Mouse (Mus musculus): ENCODE measurements at regions not wholly inside any gene's neighbourhood (a gene's known extent, or its start where the extent isn't known, plus 50 kb on each side); places are given as distances from the start of the nearest gene placed in this dataset.
A peak's percentile ranks its signal among the peaks of the same experiment; 100 is the strongest.
"Not testable (repeated sequence)": the region's sequence is repeated elsewhere in the genome, so short reads cannot be mapped to it uniquely, and the experiment has no call there.

- DNase-seq (ENCODE audit: low spot score in 2 of 2) = no peak
These were observed 928.4 kb upstream of the Mms22l start for GRCm38 (mm10) chr4:23567827-23568226.

GRCm38 (mm10) chr4:23573013-23573412 lies 923.2 kb upstream of the Mms22l start:
- no peak for DNase-seq (ENCODE audit: low spot score in 2 of 2)

DNA sequence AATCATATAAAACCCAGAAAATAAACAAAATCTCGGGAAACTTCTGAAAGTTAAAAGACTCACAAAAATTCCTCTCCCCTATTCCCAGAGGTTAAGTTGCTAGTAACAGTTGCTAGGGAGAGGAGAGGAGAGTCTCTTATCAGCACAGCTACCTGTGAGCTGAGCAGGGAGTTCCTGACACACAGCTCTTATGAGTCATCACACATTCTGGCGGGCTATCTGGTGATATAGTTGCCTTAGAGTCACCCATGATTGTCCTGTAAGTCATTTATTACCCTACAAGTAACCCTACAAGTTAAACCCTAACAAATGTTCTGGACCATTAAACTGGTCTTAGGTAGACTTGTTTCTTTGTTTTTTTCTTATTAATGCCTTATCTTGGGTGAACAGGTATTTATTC lies 908.8 kb upstream of the Mms22l start:
- DNase-seq (ENCODE audit: low spot score in 2 of 2) = no peak

- no peak for DNase-seq (ENCODE audit: low spot score in 2 of 2)
These were observed 905.4 kb upstream of the Mms22l start for GRCm38 (mm10) chr4:23590883-23591282.

DNA sequence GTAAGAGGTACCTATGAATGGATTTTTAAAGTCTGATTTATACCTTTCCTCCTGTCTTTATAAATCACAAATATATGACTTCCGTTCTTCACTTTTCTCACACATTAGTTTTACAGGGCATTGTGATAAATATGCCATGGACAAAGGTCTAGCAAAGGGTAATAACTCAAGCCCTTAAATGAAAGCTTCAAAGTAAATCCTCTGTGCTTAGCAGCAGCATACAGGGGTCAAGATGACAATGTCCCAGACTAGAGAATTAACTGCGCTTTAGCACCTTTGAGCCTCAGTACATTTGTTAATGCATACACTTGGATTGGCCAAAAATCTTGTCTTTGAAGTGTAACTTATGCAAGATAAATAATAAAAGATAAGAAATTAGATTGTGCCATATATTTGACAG lies 904.7 kb upstream of the Mms22l start:
- DNase-seq (ENCODE audit: low spot score in 2 of 2) = no peak

- DNase-seq (ENCODE audit: low spot score in 2 of 2) = no peak
These were observed 896.2 kb upstream of the Mms22l start for GRCm38 (mm10) chr4:23600070-23600469.

GRCm38 (mm10) chr4:23601426-23602293 lies 894.6 kb upstream of the Mms22l start:
- peak in 1 of 2 experiments; percentile 9 for DNase-seq (ENCODE audit: low spot score in 2 of 2)

DNA sequence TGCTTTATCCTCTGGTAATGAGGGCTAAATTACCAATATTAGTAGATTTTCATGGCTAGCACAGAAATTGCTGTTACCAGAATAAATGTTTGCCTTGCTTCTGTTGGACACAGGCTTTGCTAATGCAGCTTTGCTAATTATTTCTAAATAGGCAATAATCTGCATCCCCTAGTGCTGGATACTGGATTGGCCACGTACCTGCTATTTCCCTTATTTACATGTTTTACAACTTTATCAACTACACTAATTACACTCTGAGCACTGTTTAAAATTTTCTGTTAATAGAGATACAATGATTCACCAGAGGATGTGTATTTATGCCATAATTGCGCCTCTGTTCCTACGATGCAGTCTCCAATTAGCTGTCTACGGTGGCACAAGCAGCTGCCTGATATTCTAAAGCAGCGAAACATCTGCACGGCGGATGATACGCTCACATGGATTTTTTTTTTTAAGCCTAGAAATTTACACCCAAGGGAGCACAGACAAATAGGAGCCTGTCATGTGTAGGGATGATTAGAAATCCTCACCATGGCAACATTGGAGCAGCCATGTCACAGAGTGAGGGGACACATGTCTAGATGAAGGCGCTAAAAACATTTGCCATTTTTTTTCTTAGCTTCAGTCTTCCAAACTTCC lies 893.8 kb upstream of the Mms22l start:
- DNase-seq (ENCODE audit: low spot score in 2 of 2) = peak in 1 of 2 experiments; percentile 3

DNA sequence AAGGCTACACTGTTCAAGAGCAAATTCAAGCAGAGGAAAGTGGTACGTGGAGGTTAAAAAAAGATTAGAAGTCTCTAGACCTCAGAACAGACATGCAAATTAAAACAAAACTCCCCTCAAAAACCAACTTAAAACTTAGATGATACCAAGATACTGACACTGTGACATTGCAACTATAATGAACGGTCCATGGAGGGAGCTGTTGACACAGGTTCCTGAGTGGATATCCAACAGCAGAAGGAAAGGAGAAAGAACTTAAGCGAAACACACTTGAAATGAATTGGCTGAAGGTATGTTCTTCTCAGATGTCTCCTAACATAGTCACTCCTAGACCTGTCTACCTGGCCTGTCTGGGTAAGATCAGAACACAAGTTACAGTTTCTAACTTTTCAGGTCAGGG lies 888.9 kb upstream of the Mms22l start:
- DNase-seq (ENCODE audit: low spot score in 2 of 2) = no peak

DNA sequence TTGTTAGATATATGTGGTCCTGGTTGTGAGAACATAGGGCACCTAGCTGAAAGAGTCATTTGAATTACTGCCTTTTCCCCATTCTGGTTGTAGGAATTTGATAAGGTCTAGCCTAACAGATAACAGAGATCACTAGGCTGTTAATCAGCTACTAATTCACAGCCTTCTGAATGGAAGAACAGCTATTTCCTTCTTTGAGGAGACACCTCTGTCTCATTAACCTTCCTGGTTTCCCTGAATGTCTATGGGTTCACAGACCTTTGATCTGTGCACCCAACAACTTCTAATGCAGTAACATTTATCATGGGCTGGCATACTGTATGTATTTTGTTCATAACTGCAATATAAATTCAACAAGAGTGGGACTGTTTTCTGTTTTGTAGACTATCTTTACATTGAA lies 875.0 kb upstream of the Mms22l start:
- DNase-seq (ENCODE audit: low spot score in 2 of 2) = no peak

GRCm38 (mm10) chr4:23622231-23622630 lies 874.0 kb upstream of the Mms22l start:
- DNase-seq (ENCODE audit: low spot score in 2 of 2) = no peak

- no peak for DNase-seq (ENCODE audit: low spot score in 2 of 2)
These were observed 859.9 kb upstream of the Mms22l start for GRCm38 (mm10) chr4:23636231-23636928.

- no peak for DNase-seq (ENCODE audit: low spot score in 2 of 2)
These were observed 859.4 kb upstream of the Mms22l start for GRCm38 (mm10) chr4:23636929-23637235.

- not testable (repeated sequence) for DNase-seq (ENCODE audit: low spot score in 2 of 2)
These were observed 839.6 kb upstream of the Mms22l start for GRCm38 (mm10) chr4:23656671-23657070.

DNA sequence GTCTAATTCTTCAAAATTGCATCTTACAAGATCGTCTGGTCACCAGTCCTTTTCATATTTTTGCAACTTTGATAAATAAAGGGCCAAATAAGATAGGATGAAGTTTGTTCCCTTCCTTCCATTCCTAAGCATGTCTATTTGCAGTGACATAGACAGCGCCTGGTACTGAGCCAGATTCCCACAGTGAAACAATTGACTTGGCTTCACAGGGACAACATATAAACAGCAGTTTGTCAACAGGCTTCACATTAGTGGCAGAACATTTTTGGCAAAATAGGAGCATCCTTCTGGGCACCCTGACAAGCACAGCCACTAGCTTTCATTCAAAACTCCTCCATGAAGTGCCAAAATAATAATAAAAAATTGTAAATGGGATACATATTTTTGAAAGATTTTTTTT lies 827.4 kb upstream of the Mms22l start:
- DNase-seq (ENCODE audit: low spot score in 2 of 2) = no peak

GRCm38 (mm10) chr4:23703626-23704025 lies 792.6 kb upstream of the Mms22l start:
- no peak for DNase-seq (ENCODE audit: low spot score in 2 of 2)

- DNase-seq (ENCODE audit: low spot score in 2 of 2) = no peak
These were observed 785.5 kb upstream of the Mms22l start for GRCm38 (mm10) chr4:23710716-23711115.

DNA sequence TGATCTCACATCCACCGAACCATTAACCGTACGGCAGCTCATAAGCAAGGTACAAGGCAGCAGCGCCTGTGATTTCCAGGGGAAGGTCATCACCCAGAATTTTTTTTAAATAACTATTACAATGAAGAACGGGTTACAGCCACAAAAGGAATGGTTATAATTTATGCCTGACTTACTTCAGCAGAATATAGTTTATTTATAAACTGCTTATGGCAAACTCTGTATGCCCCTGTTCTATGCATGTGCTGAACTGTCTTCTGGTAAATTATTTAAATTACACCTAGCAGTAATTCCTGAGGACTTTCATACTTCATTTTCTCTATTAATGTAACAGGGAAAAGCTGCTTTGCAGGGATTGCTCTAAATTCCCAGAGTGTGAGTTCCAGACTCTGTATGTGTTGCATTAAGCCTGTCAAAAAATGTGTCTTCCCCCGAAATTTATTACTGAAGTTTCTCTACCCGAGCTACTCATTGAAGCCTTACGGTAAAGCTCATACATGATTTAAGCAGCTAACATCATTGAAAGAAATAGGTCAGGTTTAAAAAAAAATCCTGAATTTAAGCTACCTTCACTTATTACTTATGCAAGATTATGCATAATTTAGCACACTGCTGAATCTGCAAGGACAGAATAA lies 782.4 kb upstream of the Mms22l start:
- DNase-seq (ENCODE audit: low spot score in 2 of 2) = no peak

- DNase-seq (ENCODE audit: low spot score in 2 of 2) = no peak
These were observed 768.4 kb upstream of the Mms22l start for GRCm38 (mm10) chr4:23727846-23728245.

GRCm38 (mm10) chr4:23732471-23732870 lies 763.8 kb upstream of the Mms22l start:
- no peak for DNase-seq (ENCODE audit: low spot score in 2 of 2)

DNA sequence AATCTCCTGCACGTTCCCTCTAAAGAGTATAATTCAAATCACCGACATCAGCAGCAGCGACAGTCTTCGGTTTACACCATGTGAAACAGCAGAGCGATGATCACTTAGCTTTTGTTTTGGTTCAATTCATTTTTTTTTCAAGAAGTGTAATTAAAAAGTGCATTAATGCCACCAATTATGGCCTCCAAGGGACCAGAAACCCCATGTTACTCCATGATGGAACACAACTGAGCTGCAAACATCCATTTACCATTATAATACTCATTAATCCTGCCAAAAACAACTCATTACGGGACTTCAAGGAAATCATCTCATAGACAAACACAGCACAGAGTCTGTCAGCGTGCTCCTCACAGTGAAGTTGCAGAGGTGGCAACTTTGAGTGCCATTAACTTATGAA lies 752.2 kb upstream of the Mms22l start:
- no peak for DNase-seq (ENCODE audit: low spot score in 2 of 2)

DNA sequence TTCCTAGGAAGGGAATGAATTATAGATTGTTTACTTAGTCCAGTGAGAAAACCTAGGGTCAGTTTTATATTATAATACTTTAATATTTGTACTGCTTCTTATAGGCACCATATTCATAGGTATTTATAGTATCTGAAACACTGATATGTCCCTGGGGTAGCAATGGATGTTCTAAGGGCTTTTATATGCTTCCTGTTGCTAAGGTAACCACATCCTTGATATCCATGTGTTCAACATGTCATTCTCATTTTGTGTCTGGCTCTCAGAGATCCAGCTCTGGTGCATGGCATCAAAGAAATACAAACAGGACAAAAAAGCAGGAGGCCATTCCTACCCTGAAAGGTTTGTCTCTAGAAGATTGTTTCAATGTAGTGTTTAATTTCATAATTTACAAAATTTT lies 738.2 kb upstream of the Mms22l start:
- DNase-seq (ENCODE audit: low spot score in 2 of 2) = no peak
